Mouse (Mus musculus) bone marrow, adult 2 months (tissue): Measurements from ENCODE around the gene Lrrc56.

Experiments
- CTCF ChIP-seq: fragments of 200-500 bp; IDR thresholded peaks from 2 replicates; pipeline ENCODE4 v1.5.1; 2011; ENCODE audit warnings: low read length, control low read depth; ENCODE audit not compliant: control insufficient read depth, insufficient read depth
- POLR2A ChIP-seq: fragments of 200-500 bp; IDR thresholded peaks from 2 replicates; pipeline ENCODE4 v1.6.1; 2011; ENCODE audit warnings: low read depth, mild to moderate bottlenecking, control low read depth, low read length, borderline replicate concordance; ENCODE audit not compliant: control insufficient read depth

GRCm38 (mm10) chr7:141219558-141220099 lies 25.7 kb downstream of the Lrrc56 start:
- TF ChIP-seq CTCF: no peak
- TF ChIP-seq POLR2A: no peak
